Mouse (Mus musculus) gastrocnemius, postnatal 4 days (tissue): ENCODE results near the gene Lmx1a. TPM values are rescaled to one million over a fixed set of nuclear protein-coding genes. Genes with fewer than 3 reads are reported as not detected.

Experiments used
- DNase-seq, 2 experiments: peaks; one replicate each; pipeline ENCODE4 v3.0.0; 2021 to 2022; ENCODE audit warnings: low spot score in 2 of 2, mixed read lengths in 2 of 2
- long read RNA-seq, 2 experiments: library from polyadenylated mRNA; stranded (forward); transcript quantifications; one replicate each; pipeline ENCODE4 v2.0.0; 2021
- total RNA-seq, 2 experiments: library from RNA; stranded (reverse); gene quantifications; 2 replicates each; pipeline ENCODE4 v1.2.3; 2021

The Lmx1a gene
- 1 to 10 TPM; 1.8 to 2.7 TPM for total RNA-seq
- long read RNA-seq, experiment 1: 0 reads
- long read RNA-seq, experiment 2: 0 reads

- DNase-seq: no peak
These were observed at the start of gene Lmx1a for GRCm38 (mm10) chr1:167689232-167689261. Gene Lmx1a, plus strand, starts transcription at chr1:167689237.

GRCm38 (mm10) chr1:167644866-167645537 is 44.0 kb upstream of the Lmx1a start:
- DNase-seq: peak; percentile 91 to 94

GRCm38 (mm10) chr1:167648670-167649069 is 40.4 kb upstream of the Lmx1a start:
- no peak for DNase-seq

GRCm38 (mm10) chr1:167649122-167649633 is 39.9 kb upstream of the Lmx1a start:
- DNase-seq: no peak

- no peak for DNase-seq
These were observed 36.7 kb upstream of the Lmx1a start for GRCm38 (mm10) chr1:167652336-167652735.

GRCm38 (mm10) chr1:167659065-167659464 is 30.0 kb upstream of the Lmx1a start:
- DNase-seq: no peak

GRCm38 (mm10) chr1:167660521-167661101 is 28.4 kb upstream of the Lmx1a start:
- peak; percentile 46 to 70 for DNase-seq

GRCm38 (mm10) chr1:167661123-167661522 is 27.9 kb upstream of the Lmx1a start:
- peak in 1 of 2 experiments; percentile 59 for DNase-seq

- DNase-seq: no peak
These were observed 25.9 kb upstream of the Lmx1a start for GRCm38 (mm10) chr1:167663136-167663535.

GRCm38 (mm10) chr1:167669796-167670195 is 19.2 kb upstream of the Lmx1a start:
- peak in 1 of 2 experiments; percentile 48 for DNase-seq

- DNase-seq: peak in 1 of 2 experiments; percentile 42
These were observed 16.5 kb upstream of the Lmx1a start for GRCm38 (mm10) chr1:167672433-167672987.

- no peak for DNase-seq
These were observed 10.0 kb upstream of the Lmx1a start for GRCm38 (mm10) chr1:167679061-167679460.

GRCm38 (mm10) chr1:167688001-167688346 is 1.1 kb upstream of the Lmx1a start:
- DNase-seq: no peak

GRCm38 (mm10) chr1:167688347-167689231 is 448 bp upstream of the Lmx1a start:
- peak; percentile 45 to 57 for DNase-seq

GRCm38 (mm10) chr1:167689262-167690137 is 463 bp downstream of the Lmx1a start:
- DNase-seq: no peak

GRCm38 (mm10) chr1:167690138-167690710 is 1.2 kb downstream of the Lmx1a start:
- DNase-seq: no peak

GRCm38 (mm10) chr1:167690716-167691550 is 1.9 kb downstream of the Lmx1a start:
- DNase-seq: no peak

GRCm38 (mm10) chr1:167691911-167692682 is 3.1 kb downstream of the Lmx1a start:
- no peak for DNase-seq

GRCm38 (mm10) chr1:167692683-167693045 is 3.6 kb downstream of the Lmx1a start:
- DNase-seq: no peak
